Mouse (Mus musculus) heart, postnatal 14 days (tissue): Measurements from ENCODE around the gene Hoxd4. TPM values are rescaled to one million over a fixed set of nuclear protein-coding genes. Genes with fewer than 3 reads are reported as not detected.

Source experiments
- DNase-seq, 2 experiments: peaks; one replicate each; pipeline ENCODE4 v3.0.0; 2021 to 2022
- intact Hi-C: fragments of 180-260 bp; cut with DNase I; formaldehyde crosslinking; loops from one replicate; pipeline ENCODE4 v1.15.1; 2025
- total RNA-seq, 2 experiments: library from RNA; stranded (reverse); gene quantifications; 2 replicates each; pipeline ENCODE4 v1.2.3; 2021

The Hoxd4 gene
- total RNA-seq, 2 experiments from 2014 or later: 0.36 to 0.51 TPM

- intact Hi-C loops: loop anchor here (2.0 to 10.0 kb wide), 6 partner anchors 259 to 1072 kb away; no protein-coding TSS in a partner anchor
- DNase-seq: no peak
These were observed 8.9 kb upstream of the Hoxd4 start for GRCm38 (mm10) chr2:74702820-74703219.

GRCm38 (mm10) chr2:74703317-74703716, 8.4 kb upstream of the Hoxd4 start:
- intact Hi-C loops: loop anchor here (2.0 to 10.0 kb wide), 6 partner anchors 259 to 1071 kb away; no protein-coding TSS in a partner anchor
- DNase-seq: no peak

- intact Hi-C loops: loop anchor here (2.0 to 10.0 kb wide), 6 partner anchors 258 to 1071 kb away; no protein-coding TSS in a partner anchor
- DNase-seq: no peak
These were observed 7.9 kb upstream of the Hoxd4 start for GRCm38 (mm10) chr2:74703720-74704392.

- intact Hi-C loops: loop anchor here (5.0 to 10.0 kb wide), 2 partner anchors 258 to 1070 kb away; no protein-coding TSS in a partner anchor
- peak in 1 of 2 experiments; percentile 51 for DNase-seq
These were observed 7.2 kb upstream of the Hoxd4 start, which contains the start of gene Hoxd8 for GRCm38 (mm10) chr2:74704393-74704998. Gene Hoxd8 (plus strand): TSS chr2:74704615.

GRCm38 (mm10) chr2:74704999-74705466, 6.7 kb upstream of the Hoxd4 start:
- peak in 1 of 2 experiments; percentile 61 for DNase-seq
- intact Hi-C loops: loop anchor here (5.0 to 10.0 kb wide), 2 partner anchors 257 to 1070 kb away; no protein-coding TSS in a partner anchor

- intact Hi-C loops: loop anchor here (10.0 kb wide), 1 partner anchor 1069 kb away; no protein-coding TSS in a partner anchor
- DNase-seq: no peak
These were observed 6.2 kb upstream of the Hoxd4 start for GRCm38 (mm10) chr2:74705467-74706089.

- intact Hi-C loops: loop anchor here (10.0 kb wide), 1 partner anchor 1068 kb away; no protein-coding TSS in a partner anchor
- DNase-seq: no peak
These were observed 5.3 kb upstream of the Hoxd4 start for GRCm38 (mm10) chr2:74706393-74706960.

GRCm38 (mm10) chr2:74707599-74707998, 4.1 kb upstream of the Hoxd4 start:
- DNase-seq: no peak
- intact Hi-C loops: loop anchor here (10.0 kb wide), 1 partner anchor 1067 kb away; no protein-coding TSS in a partner anchor

GRCm38 (mm10) chr2:74708676-74709075, 3.1 kb upstream of the Hoxd4 start:
- intact Hi-C loops: loop anchor here (10.0 kb wide), 1 partner anchor 1066 kb away; no protein-coding TSS in a partner anchor
- DNase-seq: no peak

- DNase-seq: no peak
- intact Hi-C loops: loop anchor here (10.0 kb wide), 1 partner anchor 1065 kb away; no protein-coding TSS in a partner anchor
These were observed 2.0 kb upstream of the Hoxd4 start for GRCm38 (mm10) chr2:74709465-74710419.

GRCm38 (mm10) chr2:74710929-74711543, 693 bp upstream of the Hoxd4 start:
- no peak for DNase-seq
- intact Hi-C loops: no loop called here

- DNase-seq: no peak
These were observed 1.8 kb downstream of the Hoxd4 start for GRCm38 (mm10) chr2:74713239-74714150.

GRCm38 (mm10) chr2:74714156-74714789, 2.5 kb downstream of the Hoxd4 start:
- DNase-seq: no peak
- intact Hi-C loops: no loop called here

More at GRCm38 (mm10) chr2:74713239-74714150, 1.8 kb downstream of the Hoxd4 start:
- intact Hi-C loops: no loop called here

GRCm38 (mm10) chr2:74714881-74715280, 3.2 kb downstream of the Hoxd4 start:
- DNase-seq: no peak
- intact Hi-C loops: loop anchor here (1.0 kb wide), 2 partner anchors 249 to 423 kb away; no protein-coding TSS in a partner anchor

- peak; percentile 87 to 95 for DNase-seq
- intact Hi-C loops: loop anchor here (1.0 to 2.0 kb wide), 3 partner anchors 249 to 423 kb away; no protein-coding TSS in a partner anchor
These were observed 3.9 kb downstream of the Hoxd4 start for GRCm38 (mm10) chr2:74715504-74716241.

GRCm38 (mm10) chr2:74720384-74720783, 8.7 kb downstream of the Hoxd4 start:
- intact Hi-C loops: no loop called here
- no peak for DNase-seq
